Mouse (Mus musculus): ENCODE measurements around the gene Sbk2.

The Sbk2 gene

GRCm38 (mm10) chr7:4934160-4934914, 29.9 kb downstream of the Sbk2 start:
- TF ChIP-seq GATA4 (IDR thresholded peaks at IDR 0.05; ENCODE audit: insufficient replicate concordance, low read length) = no peak

GRCm38 (mm10) chr7:4933103-4933502, 31.1 kb downstream of the Sbk2 start:
- TF ChIP-seq GATA4 (IDR thresholded peaks at IDR 0.05; ENCODE audit: insufficient replicate concordance, low read length) = no peak

- TF ChIP-seq GATA4 (IDR thresholded peaks at IDR 0.05; ENCODE audit: insufficient replicate concordance, low read length) = no peak
These were observed 35.9 kb downstream of the Sbk2 start for GRCm38 (mm10) chr7:4928323-4928722.

GRCm38 (mm10) chr7:4927711-4928110, 36.5 kb downstream of the Sbk2 start:
- no peak for TF ChIP-seq GATA4 (IDR thresholded peaks at IDR 0.05; ENCODE audit: insufficient replicate concordance, low read length)

GRCm38 (mm10) chr7:4926849-4927248, 37.4 kb downstream of the Sbk2 start:
- no peak for TF ChIP-seq GATA4 (IDR thresholded peaks at IDR 0.05; ENCODE audit: insufficient replicate concordance, low read length)

GRCm38 (mm10) chr7:4925441-4926381, 38.5 kb downstream of the Sbk2 start, which contains the start of gene Ssc5d:
Gene Ssc5d (plus strand): TSS chr7:4925785.
- TF ChIP-seq GATA4 (IDR thresholded peaks at IDR 0.05; ENCODE audit: insufficient replicate concordance, low read length) = no peak

GRCm38 (mm10) chr7:4924891-4925301, 39.3 kb downstream of the Sbk2 start:
- TF ChIP-seq GATA4 (IDR thresholded peaks at IDR 0.05; ENCODE audit: insufficient replicate concordance, low read length) = no peak

GRCm38 (mm10) chr7:4924483-4924882, 39.7 kb downstream of the Sbk2 start:
- no peak for TF ChIP-seq GATA4 (IDR thresholded peaks at IDR 0.05; ENCODE audit: insufficient replicate concordance, low read length)

- no peak for TF ChIP-seq GATA4 (IDR thresholded peaks at IDR 0.05; ENCODE audit: insufficient replicate concordance, low read length)
These were observed 40.4 kb downstream of the Sbk2 start for GRCm38 (mm10) chr7:4923586-4924364.

- no peak for TF ChIP-seq GATA4 (IDR thresholded peaks at IDR 0.05; ENCODE audit: insufficient replicate concordance, low read length)
These were observed 41.2 kb downstream of the Sbk2 start for GRCm38 (mm10) chr7:4922931-4923565.

GRCm38 (mm10) chr7:4922508-4922907, 41.7 kb downstream of the Sbk2 start:
- TF ChIP-seq GATA4 (IDR thresholded peaks at IDR 0.05; ENCODE audit: insufficient replicate concordance, low read length) = no peak

GRCm38 (mm10) chr7:4921824-4922482, 42.3 kb downstream of the Sbk2 start, which contains the start of gene Nat14:
Gene Nat14 (plus strand): TSS chr7:4922028.
- no peak for TF ChIP-seq GATA4 (IDR thresholded peaks at IDR 0.05; ENCODE audit: insufficient replicate concordance, low read length)

- no peak for TF ChIP-seq GATA4 (IDR thresholded peaks at IDR 0.05; ENCODE audit: insufficient replicate concordance, low read length)
These were observed 43.0 kb downstream of the Sbk2 start for GRCm38 (mm10) chr7:4920976-4921823.
